Mouse (Mus musculus): Measurements from ENCODE around the gene Atxn1. TPM values are rescaled to one million over a fixed set of nuclear protein-coding genes. Genes with fewer than 3 reads are reported as not detected.

The Atxn1 gene
- polyA plus RNA-seq, 1 experiment: 34.9 TPM

- H3K4me1 ChIP-seq (ENCODE audit: control insufficient read depth, insufficient read depth, insufficient read length, low read length): no peaks in the 10 kb centered on the region
- H3K27ac ChIP-seq (ENCODE audit: insufficient read depth, low read depth, low read length): no peak overlapping the region
- TF ChIP-seq POLR2A (IDR thresholded peaks at IDR 0.05; ENCODE audit: low read depth, low read length) (no peak), CTCF (IDR thresholded peaks at IDR 0.05; ENCODE audit: extremely low read depth, insufficient read length, insufficient replicate concordance, low read depth, low read length) (no peak)
- H3K36me3 ChIP-seq (ENCODE audit: control insufficient read depth, insufficient read depth, low read length): no peaks in the 10 kb centered on the region
- H3K4me3 ChIP-seq (ENCODE audit: low read depth, low read length): no peak overlapping the region
- WGBS: 88% methylated on average over 4 of the region's 4 CpGs
- H3K27me3 ChIP-seq (ENCODE audit: control insufficient read depth, insufficient read depth, low read length): no peaks in the 10 kb centered on the region
These were observed 305.0 kb downstream of the Atxn1 start for GRCm38 (mm10) chr13:45659813-45660212.

GRCm38 (mm10) chr13:45658343-45658742, 306.5 kb downstream of the Atxn1 start:
- Histone ChIP-seq H3K4me3 (ENCODE audit: low read depth, low read length) (no peak overlapping the region), H3K4me1 (ENCODE audit: control insufficient read depth, insufficient read depth, insufficient read length, low read length) (no peaks in the 10 kb centered on the region), H3K36me3 (ENCODE audit: control insufficient read depth, insufficient read depth, low read length) (no peaks in the 10 kb centered on the region), H3K27me3 (ENCODE audit: control insufficient read depth, insufficient read depth, low read length) (no peaks in the 10 kb centered on the region), H3K27ac (ENCODE audit: insufficient read depth, low read depth, low read length) (no peak overlapping the region)
- 78% methylated on average over 5 of the region's 5 CpGs for WGBS
- TF ChIP-seq POLR2A (IDR thresholded peaks at IDR 0.05; ENCODE audit: low read depth, low read length) (no peak), CTCF (IDR thresholded peaks at IDR 0.05; ENCODE audit: extremely low read depth, insufficient read length, insufficient replicate concordance, low read depth, low read length) (no peak)

- 93% methylated on average over 1 of the region's 1 CpGs for WGBS
- TF ChIP-seq POLR2A (IDR thresholded peaks at IDR 0.05; ENCODE audit: low read depth, low read length): no peak
- TF ChIP-seq CTCF (IDR thresholded peaks at IDR 0.05; ENCODE audit: extremely low read depth, insufficient read length, insufficient replicate concordance, low read depth, low read length): no peak
These were observed 307.6 kb downstream of the Atxn1 start for GRCm38 (mm10) chr13:45657176-45657575.

GRCm38 (mm10) chr13:45651652-45652241, 313.1 kb downstream of the Atxn1 start:
- no peak overlapping the region for H3K27ac ChIP-seq (ENCODE audit: insufficient read depth, low read depth, low read length)
- no peaks in the 10 kb centered on the region for H3K36me3 ChIP-seq (ENCODE audit: control insufficient read depth, insufficient read depth, low read length)
- no peaks in the 10 kb centered on the region for H3K4me1 ChIP-seq (ENCODE audit: control insufficient read depth, insufficient read depth, insufficient read length, low read length)
- WGBS: 83% methylated on average over 10 of the region's 10 CpGs
- TF ChIP-seq CTCF (IDR thresholded peaks at IDR 0.05; ENCODE audit: extremely low read depth, insufficient read length, insufficient replicate concordance, low read depth, low read length) (no peak), POLR2A (IDR thresholded peaks at IDR 0.05; ENCODE audit: low read depth, low read length) (no peak)
- H3K4me3 ChIP-seq (ENCODE audit: low read depth, low read length): no peak overlapping the region
- no peaks in the 10 kb centered on the region for H3K27me3 ChIP-seq (ENCODE audit: control insufficient read depth, insufficient read depth, low read length)

More at GRCm38 (mm10) chr13:45657176-45657575, 307.6 kb downstream of the Atxn1 start:
- Histone ChIP-seq H3K27me3 (ENCODE audit: control insufficient read depth, insufficient read depth, low read length) (no peaks in the 10 kb centered on the region), H3K4me1 (ENCODE audit: control insufficient read depth, insufficient read depth, insufficient read length, low read length) (no peaks in the 10 kb centered on the region), H3K36me3 (ENCODE audit: control insufficient read depth, insufficient read depth, low read length) (no peaks in the 10 kb centered on the region), H3K27ac (ENCODE audit: insufficient read depth, low read depth, low read length) (no peak overlapping the region), H3K4me3 (ENCODE audit: low read depth, low read length) (no peak overlapping the region)

- 60% methylated on average over 4 of the region's 4 CpGs for WGBS
- Histone ChIP-seq H3K27me3 (ENCODE audit: control insufficient read depth, insufficient read depth, low read length) (no peaks in the 10 kb centered on the region), H3K4me3 (ENCODE audit: low read depth, low read length) (no peak overlapping the region), H3K36me3 (ENCODE audit: control insufficient read depth, insufficient read depth, low read length) (no peaks in the 10 kb centered on the region), H3K4me1 (ENCODE audit: control insufficient read depth, insufficient read depth, insufficient read length, low read length) (no peaks in the 10 kb centered on the region), H3K27ac (ENCODE audit: insufficient read depth, low read depth, low read length) (no peak overlapping the region)
- TF ChIP-seq POLR2A (IDR thresholded peaks at IDR 0.05; ENCODE audit: low read depth, low read length) (no peak), CTCF (IDR thresholded peaks at IDR 0.05; ENCODE audit: extremely low read depth, insufficient read length, insufficient replicate concordance, low read depth, low read length) (no peak)
These were observed 315.5 kb downstream of the Atxn1 start for GRCm38 (mm10) chr13:45649197-45649812.

GRCm38 (mm10) chr13:45643780-45644395, 320.9 kb downstream of the Atxn1 start:
- Histone ChIP-seq H3K4me3 (ENCODE audit: low read depth, low read length) (no peak overlapping the region), H3K36me3 (ENCODE audit: control insufficient read depth, insufficient read depth, low read length) (no peaks in the 10 kb centered on the region), H3K4me1 (ENCODE audit: control insufficient read depth, insufficient read depth, insufficient read length, low read length) (no peaks in the 10 kb centered on the region), H3K27ac (ENCODE audit: insufficient read depth, low read depth, low read length) (no peak overlapping the region), H3K27me3 (ENCODE audit: control insufficient read depth, insufficient read depth, low read length) (no peaks in the 10 kb centered on the region)
- WGBS: 79% methylated on average over 6 of the region's 6 CpGs
- TF ChIP-seq CTCF (IDR thresholded peaks at IDR 0.05; ENCODE audit: extremely low read depth, insufficient read length, insufficient replicate concordance, low read depth, low read length) (no peak), POLR2A (IDR thresholded peaks at IDR 0.05; ENCODE audit: low read depth, low read length) (no peak)

- Histone ChIP-seq H3K36me3 (ENCODE audit: control insufficient read depth, insufficient read depth, low read length) (no peaks in the 10 kb centered on the region), H3K4me3 (ENCODE audit: low read depth, low read length) (no peak overlapping the region), H3K4me1 (ENCODE audit: control insufficient read depth, insufficient read depth, insufficient read length, low read length) (no peaks in the 10 kb centered on the region), H3K27me3 (ENCODE audit: control insufficient read depth, insufficient read depth, low read length) (no peaks in the 10 kb centered on the region), H3K27ac (ENCODE audit: insufficient read depth, low read depth, low read length) (no peak overlapping the region)
- WGBS: 86% methylated on average over 7 of the region's 7 CpGs
- TF ChIP-seq POLR2A (IDR thresholded peaks at IDR 0.05; ENCODE audit: low read depth, low read length) (no peak), CTCF (IDR thresholded peaks at IDR 0.05; ENCODE audit: extremely low read depth, insufficient read length, insufficient replicate concordance, low read depth, low read length) (no peak)
These were observed 321.9 kb downstream of the Atxn1 start for GRCm38 (mm10) chr13:45642913-45643312.
